Mouse (Mus musculus) hindbrain, postnatal 0 days (tissue): ENCODE results near the gene Mbd4. TPM values are rescaled to one million over a fixed set of nuclear protein-coding genes. Genes with fewer than 3 reads are reported as not detected.
A peak's percentile ranks its signal among the peaks of the same experiment; 100 is the strongest.

Experiments used
- ATAC-seq: fragments of 200-750 bp; cut with Nextera tagmentation; 2 replicates; pipeline ENCODE4 v1.8.0; 2017; ENCODE audit warnings: mild to moderate bottlenecking, moderate TSS enrichment, moderate library complexity
- DNase-seq: peaks from one replicate; pipeline ENCODE4 v3.0.0-alpha.2; 2015; ENCODE audit warnings: low spot score
- H3K27ac ChIP-seq: fragments of 300-500 bp; sonication (generic); 2 replicates; pipeline ENCODE4 v1.5.1; 2014; ENCODE audit warnings: mild to moderate bottlenecking
- H3K27me3 ChIP-seq: fragments of 300-500 bp; sonication (generic); 2 replicates; pipeline ENCODE4 v1.6.1; 2014; ENCODE audit warnings: low read length, mixed read lengths; ENCODE audit not compliant: insufficient read depth
- H3K36me3 ChIP-seq: fragments of 300-500 bp; sonication (generic); 2 replicates; pipeline ENCODE4 v1.6.1; 2014; ENCODE audit warnings: low read length, mixed read lengths; ENCODE audit not compliant: insufficient read depth
- H3K4me1 ChIP-seq: fragments of 300-500 bp; sonication (generic); 2 replicates; pipeline ENCODE4 v1.6.1; 2014; ENCODE audit warnings: antibody characterized with exemption, low read length, mixed read lengths; ENCODE audit not compliant: insufficient read depth
- H3K4me2 ChIP-seq: fragments of 300-500 bp; sonication (generic); 2 replicates; pipeline ENCODE4 v1.6.1; 2014; ENCODE audit warnings: low read depth, mild to moderate bottlenecking, low read length, moderate library complexity, mixed read lengths
- H3K4me3 ChIP-seq: fragments of 300-500 bp; sonication (generic); 2 replicates; pipeline ENCODE4 v1.5.1; 2014; ENCODE audit warnings: low read length
- H3K9ac ChIP-seq: fragments of 300-500 bp; sonication (generic); replicated peaks from 2 replicates; pipeline ENCODE4 v1.6.1; 2014; ENCODE audit warnings: mild to moderate bottlenecking, low read length, moderate library complexity, mixed read lengths
- H3K9me3 ChIP-seq: fragments of 300-500 bp; sonication (generic); 2 replicates; pipeline ENCODE4 v1.6.1; 2016; ENCODE audit warnings: low read length, mixed read lengths
- CTCF ChIP-seq: IDR thresholded peaks from 2 replicates; pipeline ENCODE4 v1.5.1; 2016; ENCODE audit warnings: antibody characterized with exemption, control low read depth, low read depth
- WGBS: fragments of 180-500 bp; shearing (Covaris S2); extraction: QIAGEN DNeasy Blood & Tissue Kit; methylation state at CpG from one replicate; pipeline ENCODE4 v1.1.7; 2014; 5-methylcytosine and 5-hydroxymethylcytosine counted together
- polyA plus RNA-seq: library from polyadenylated mRNA; unstranded; fragments of >200 nt; fragmentation: Nextera tagmentation; extraction: Ambion mirVana; gene quantifications from 2 replicates; pipeline ENCODE4 v1.2.1, GENCODE M21; 2015
- total RNA-seq: library from RNA; depleted of rRNA; stranded (reverse); fragments of >200 nt; gene quantifications from 2 replicates; pipeline ENCODE4 v1.2.3, GENCODE M21; 2014

The Mbd4 gene
- total and polyA plus RNA-seq, 2 experiments from 2014 or later, result 2.9 to 5.6 TPM

DNA sequence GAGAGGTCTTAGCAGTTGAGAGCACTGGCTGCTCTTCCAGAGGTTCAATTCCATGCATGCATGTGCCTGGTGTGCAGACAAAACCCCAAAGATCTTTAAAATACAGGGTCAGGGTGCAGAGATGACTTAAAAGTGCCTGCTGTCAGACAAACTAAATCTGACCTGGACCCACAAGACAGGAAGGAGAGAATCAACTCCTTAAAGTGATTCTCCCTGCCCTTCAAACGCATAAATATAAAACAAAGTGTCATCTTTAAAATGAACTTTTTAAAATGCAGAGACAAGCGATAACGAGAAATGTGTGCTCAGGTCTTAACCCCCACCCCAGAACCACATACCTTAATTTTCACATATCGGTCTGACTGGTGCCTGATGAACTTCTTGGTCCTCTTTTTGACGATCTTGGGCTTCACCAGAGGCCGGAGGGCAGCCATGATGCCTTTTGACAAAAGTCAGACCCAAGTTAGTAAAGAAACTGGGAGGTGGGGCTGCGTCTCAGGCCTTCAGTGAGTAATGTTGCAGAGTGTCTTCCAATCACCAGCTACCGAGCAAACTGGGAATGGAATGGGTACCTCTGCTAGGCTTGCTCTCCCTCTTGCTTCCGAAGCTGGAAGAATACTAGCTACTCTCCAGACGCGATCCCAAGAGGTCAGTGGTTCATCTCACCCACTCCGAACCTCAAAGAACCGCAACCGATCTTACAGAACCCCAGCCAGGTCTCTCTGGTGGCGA is 45.5 kb downstream of the Mbd4 start:
- Histone ChIP-seq H3K9me3 (no peaks in the 10 kb centered on the region), H3K4me1 (peaks cover 6% of the 10 kb centered on the region), H3K9ac (peak overlapping the region; percentile 96), H3K27ac (peak overlapping the region; percentile 99), H3K4me2 (peak overlapping the region; percentile 74), H3K27me3 (no peaks in the 10 kb centered on the region), H3K4me3 (peak overlapping the region; percentile 92), H3K36me3 (peaks cover 30% of the 10 kb centered on the region)
- no peak for TF ChIP-seq CTCF
- 3% methylated on average over 15 of the region's 15 CpGs for WGBS
- ATAC-seq (no peak), DNase-seq (peak; percentile 10)

DNA sequence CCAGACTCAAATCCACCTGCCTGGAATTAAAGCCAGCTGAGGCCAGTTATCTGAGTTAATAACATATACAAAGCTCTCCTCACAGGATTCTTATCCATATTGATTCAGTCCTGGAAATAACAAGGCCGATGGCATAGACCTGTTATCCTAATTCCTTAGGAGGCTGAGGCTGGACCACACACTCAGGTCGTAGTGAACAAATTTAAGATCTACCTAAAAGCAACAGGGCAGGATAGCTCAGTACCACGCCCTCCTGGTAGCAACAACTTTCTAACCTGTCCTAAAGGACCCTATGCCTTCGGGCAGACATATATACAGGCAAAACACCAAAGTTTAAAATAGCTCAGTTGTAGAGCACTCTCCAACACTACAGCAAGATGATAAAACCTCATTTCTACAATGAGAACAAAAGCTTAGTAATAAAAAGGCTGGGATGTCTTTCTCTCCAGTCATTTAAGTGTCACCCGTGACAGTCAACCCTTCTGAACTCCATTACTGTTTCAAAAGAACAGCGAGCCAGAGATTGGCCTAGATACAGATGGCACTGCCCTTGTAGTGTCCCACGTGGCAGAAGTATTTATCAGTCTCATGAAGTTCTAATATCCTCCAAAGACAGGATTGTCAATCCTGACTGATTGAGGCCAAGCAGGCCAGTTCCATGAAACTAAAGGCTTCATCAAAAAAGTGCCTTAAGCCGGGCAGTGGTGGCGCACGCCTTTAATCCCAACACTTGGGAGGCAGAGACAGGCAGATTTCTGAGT is 48.6 kb downstream of the Mbd4 start:
- no peak for ATAC-seq
- peaks cover 49% of the 10 kb centered on the region for H3K36me3 ChIP-seq

DNA sequence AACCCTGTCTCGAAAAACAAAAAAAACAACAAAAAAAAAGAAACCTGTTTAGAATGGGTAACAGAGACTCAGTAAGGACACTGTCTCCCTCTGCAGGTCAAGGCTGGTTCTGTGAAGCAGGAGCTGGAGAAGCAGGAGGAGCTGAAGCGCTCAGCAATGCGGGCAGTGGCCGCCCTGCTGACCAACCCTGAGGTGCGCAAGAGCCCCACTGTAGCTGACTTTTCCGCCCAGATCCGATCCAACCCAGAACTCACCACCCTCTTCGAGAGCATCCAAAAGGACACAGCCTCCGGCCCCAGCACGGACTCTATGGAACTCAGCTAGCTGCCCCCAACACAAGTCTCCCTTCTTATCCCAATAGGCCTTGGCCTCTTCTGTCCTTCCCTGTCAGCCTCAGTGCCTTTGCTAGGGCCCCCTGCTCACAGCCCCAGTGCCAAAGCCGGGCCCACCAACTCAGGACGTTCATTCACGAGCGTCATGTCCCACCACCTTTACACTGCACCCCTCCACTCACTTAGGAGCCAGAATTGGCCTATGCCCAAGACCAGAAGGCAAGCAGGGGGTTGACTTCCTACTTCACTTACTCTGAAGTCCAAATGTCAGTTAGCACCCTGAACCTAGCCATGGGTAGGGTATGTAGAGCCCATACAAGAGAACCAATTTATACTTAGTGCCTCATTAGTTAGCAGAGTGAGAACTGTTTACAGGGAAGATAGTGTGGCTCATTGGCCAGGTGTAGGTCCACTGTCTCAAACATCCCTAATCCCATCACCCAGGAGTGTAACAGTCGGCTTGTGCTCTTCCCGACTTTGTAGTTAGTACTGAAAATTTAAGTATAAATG is 49.4 kb downstream of the Mbd4 start:
- Histone ChIP-seq H3K9me3 (no peaks in the 10 kb centered on the region), H3K4me2 (no peak overlapping the region), H3K27ac (no peak overlapping the region), H3K9ac (no peak overlapping the region), H3K4me1 (peaks cover 6% of the 10 kb centered on the region), H3K4me3 (no peak overlapping the region), H3K27me3 (no peaks in the 10 kb centered on the region), H3K36me3 (peaks cover 57% of the 10 kb centered on the region)
- DNase-seq (peak; percentile 83), ATAC-seq (peak; percentile 75)
- WGBS, result 39% methylated on average over 16 of the region's 16 CpGs
- TF ChIP-seq CTCF, result peak; percentile 78

More for the DNA sequence above, 48.6 kb downstream of the Mbd4 start:
- no peak for TF ChIP-seq CTCF
- no peak for DNase-seq
- Histone ChIP-seq H3K9me3 (no peaks in the 10 kb centered on the region), H3K9ac (no peak overlapping the region), H3K27me3 (no peaks in the 10 kb centered on the region), H3K4me1 (peaks cover 6% of the 10 kb centered on the region), H3K4me3 (no peak overlapping the region), H3K27ac (no peak overlapping the region), H3K4me2 (no peak overlapping the region)
- 66% methylated on average over 10 of the region's 10 CpGs for WGBS

DNA sequence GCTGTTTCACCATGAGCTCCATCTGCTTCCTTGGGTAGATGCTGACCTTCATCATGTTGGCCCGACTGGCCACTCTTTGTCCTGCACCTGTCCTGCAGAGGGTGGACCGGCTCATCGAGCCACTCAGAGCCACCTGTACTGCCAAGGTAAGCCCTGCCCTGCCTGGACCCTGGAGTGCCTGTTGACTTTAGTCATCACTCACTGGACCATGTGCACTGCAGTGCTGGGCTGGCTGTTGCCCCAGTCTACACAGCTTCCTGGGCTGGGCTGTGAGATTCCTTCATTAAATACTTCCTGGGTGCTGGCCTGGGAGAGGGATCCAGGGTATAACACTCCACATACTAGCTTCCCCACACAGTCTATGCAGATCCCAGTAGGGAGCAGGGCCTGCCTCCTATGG is 51.4 kb downstream of the Mbd4 start:
- Histone ChIP-seq H3K36me3 (peaks cover 68% of the 10 kb centered on the region), H3K27ac (no peak overlapping the region), H3K4me2 (no peak overlapping the region), H3K9ac (no peak overlapping the region), H3K4me3 (no peak overlapping the region), H3K9me3 (no peaks in the 10 kb centered on the region), H3K27me3 (no peaks in the 10 kb centered on the region), H3K4me1 (no peaks in the 10 kb centered on the region)
- WGBS, result 88% methylated on average over 3 of the region's 3 CpGs
- no peak for TF ChIP-seq CTCF
- no peak for ATAC-seq
- DNase-seq, result no peak

DNA sequence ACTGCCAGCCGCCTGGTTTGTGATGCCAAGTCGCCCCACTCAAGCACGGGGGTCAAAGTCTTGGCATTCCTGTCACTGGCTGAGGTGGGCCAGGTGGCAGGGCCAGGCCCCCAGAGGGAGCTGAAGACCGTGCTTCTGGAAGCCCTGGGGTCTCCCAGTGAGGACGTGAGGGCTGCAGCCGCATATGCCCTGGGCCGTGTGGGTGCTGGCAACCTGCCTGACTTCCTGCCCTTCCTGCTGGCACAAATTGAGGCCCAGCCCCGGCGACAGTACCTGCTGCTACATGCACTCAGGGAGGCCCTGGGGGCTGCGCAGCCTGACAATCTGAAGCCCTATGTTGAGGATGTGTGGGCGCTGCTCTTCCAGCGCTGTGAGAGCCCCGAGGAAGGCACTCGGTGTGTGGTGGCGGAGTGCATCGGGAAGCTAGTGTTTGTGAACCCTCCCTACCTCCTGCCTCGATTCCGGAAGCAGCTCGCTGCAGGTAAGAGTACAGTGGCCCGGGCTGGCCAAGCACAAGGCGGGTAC is 60.4 kb downstream of the Mbd4 start:
- Histone ChIP-seq H3K36me3 (peaks cover 63% of the 10 kb centered on the region), H3K9me3 (no peaks in the 10 kb centered on the region), H3K4me3 (no peak overlapping the region), H3K27ac (peak overlapping the region; percentile 11; the same call in 1 of the 2 replicates), H3K27me3 (no peaks in the 10 kb centered on the region), H3K4me1 (no peaks in the 10 kb centered on the region), H3K4me2 (no peak overlapping the region), H3K9ac (no peak overlapping the region)
- DNase-seq, result no peak
- WGBS, result 69% methylated on average over 21 of the region's 21 CpGs
- ATAC-seq, result peak; percentile 48
- no peak for TF ChIP-seq CTCF

DNA sequence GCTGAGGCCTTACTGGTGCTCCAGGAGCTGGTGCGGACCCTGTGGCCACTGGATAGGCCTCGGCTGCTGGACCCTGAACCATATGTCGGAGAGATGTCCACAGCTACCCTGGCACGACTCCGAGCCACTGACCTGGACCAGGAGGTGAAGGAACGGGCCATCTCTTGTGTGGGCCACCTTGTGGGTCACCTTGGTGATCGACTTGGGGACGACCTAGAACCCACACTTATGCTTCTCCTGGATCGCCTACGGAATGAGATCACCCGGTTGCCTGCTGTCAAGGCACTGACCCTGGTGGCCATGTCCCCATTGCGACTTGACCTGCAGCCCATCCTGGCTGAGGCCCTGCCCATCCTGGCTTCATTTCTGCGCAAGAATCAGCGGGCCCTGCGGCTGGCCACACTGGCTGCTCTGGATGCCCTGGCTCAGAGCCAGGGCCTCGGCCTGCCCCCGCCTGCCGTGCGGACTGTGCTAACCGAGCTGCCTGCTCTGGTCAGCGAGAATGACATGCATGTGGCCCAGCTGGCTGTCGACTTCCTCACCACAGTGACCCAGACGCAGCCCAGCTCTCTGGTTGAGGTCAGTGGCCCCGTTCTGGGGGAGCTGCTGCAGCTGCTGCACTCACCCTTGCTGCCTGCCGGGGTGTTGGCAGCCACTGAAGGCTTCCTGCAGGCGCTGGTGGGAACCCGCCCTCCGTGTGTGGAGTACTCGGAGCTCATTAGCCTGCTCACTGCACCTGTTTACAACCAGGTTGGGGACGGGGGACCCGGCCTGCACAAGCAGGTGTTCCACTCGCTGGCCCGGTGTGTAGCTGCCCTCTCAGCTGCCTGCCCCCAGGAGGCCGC is 61.1 kb downstream of the Mbd4 start:
- Histone ChIP-seq H3K27ac (no peak overlapping the region), H3K4me2 (no peak overlapping the region), H3K4me3 (no peak overlapping the region), H3K9ac (no peak overlapping the region), H3K27me3 (no peaks in the 10 kb centered on the region), H3K9me3 (no peaks in the 10 kb centered on the region), H3K36me3 (peaks cover 63% of the 10 kb centered on the region), H3K4me1 (no peaks in the 10 kb centered on the region)
- ATAC-seq (peak; percentile 58), DNase-seq (peak; percentile 42)
- no peak for TF ChIP-seq CTCF
- WGBS, result 63% methylated on average over 34 of the region's 34 CpGs
